Mouse (Mus musculus): ENCODE data around the gene Arhgef18. TPM values are rescaled to one million over a fixed set of nuclear protein-coding genes. Genes with fewer than 3 reads are reported as not detected.

The Arhgef18 gene
- polyA plus RNA-seq, 1 experiment = 67.7 TPM

DNA sequence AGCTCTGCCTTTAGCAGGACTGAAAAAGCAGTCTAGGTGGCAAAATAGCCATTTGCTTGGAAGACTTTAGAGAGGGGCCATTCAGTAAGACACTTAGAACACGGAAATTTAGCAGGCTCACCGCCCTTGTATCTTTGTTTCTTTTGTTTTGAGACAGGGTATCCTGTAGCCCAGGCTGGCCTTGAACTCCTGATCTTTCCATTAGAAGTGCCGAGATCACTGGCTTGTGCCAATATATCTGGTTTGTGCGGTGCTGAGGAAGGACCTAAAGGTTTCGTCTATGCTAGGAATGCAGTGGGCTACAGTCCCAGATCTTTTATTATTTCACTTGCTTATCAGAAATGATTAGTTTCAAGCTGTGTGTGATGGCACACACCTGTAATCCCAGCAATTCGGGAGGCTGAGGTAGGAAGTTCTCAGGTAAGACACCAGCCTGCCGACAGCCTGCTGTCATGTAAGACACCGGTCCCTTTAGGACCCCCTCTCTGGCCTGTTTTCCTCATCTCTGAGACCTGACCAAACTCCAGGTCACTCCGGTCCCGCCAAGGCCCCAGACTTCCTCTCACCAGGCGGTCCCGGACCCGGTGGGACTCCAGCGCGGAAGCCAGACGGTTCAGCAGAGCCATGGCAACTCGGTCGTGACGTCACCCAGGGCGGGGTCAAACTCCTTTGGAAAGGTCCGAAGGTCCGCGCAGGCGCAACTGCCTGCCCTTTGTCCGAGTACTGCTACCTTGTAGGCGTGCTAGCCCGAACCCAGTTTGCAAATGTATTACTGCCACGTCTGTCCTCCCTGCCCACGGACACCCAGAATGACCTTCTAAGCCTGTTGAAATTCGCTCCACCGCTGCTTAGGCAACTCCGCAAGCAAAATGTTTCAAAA lies 74.4 kb downstream of the Arhgef18 start, which contains the start of gene Pex11g:
Gene Pex11g, minus strand, starts transcription at position 675 of the 880 bp plus-strand sequence.
- TF ChIP-seq CTCF (IDR thresholded peaks at IDR 0.05; ENCODE audit: low read depth, low read length) = no peak
- TF ChIP-seq POLR2A (IDR thresholded peaks at IDR 0.05; ENCODE audit: insufficient read depth, low read length) = peak; percentile 82
- TF ChIP-seq EP300 (IDR thresholded peaks at IDR 0.05; ENCODE audit: insufficient read depth, low read depth, low read length) = 0 out of 2 replicates have a peak, but pooled peaks have one; percentile 37
- Histone ChIP-seq H3K27ac (ENCODE audit: insufficient read depth, low read length) (no peak within 1 kb of the TSS), H3K27me3 (ENCODE audit: control insufficient read depth, insufficient read depth, low read length, poor library complexity, severe bottlenecking) (no peaks in the 10 kb centered on the region), H3K4me1 (ENCODE audit: control insufficient read depth, insufficient read depth, low read length) (no peaks in the 10 kb centered on the region), H3K9ac (ENCODE audit: low read depth, poor library complexity, severe bottlenecking) (peak within 1 kb of the TSS; percentile 69), H3K9me3 (replicated peaks; ENCODE audit: control insufficient read depth, insufficient read depth, low read length, poor library complexity, severe bottlenecking) (no peaks in the 10 kb centered on the region), H3K4me3 (ENCODE audit: low read depth, low read length) (peak within 1 kb of the TSS; percentile 75), H3K36me3 (ENCODE audit: control insufficient read depth, insufficient read depth, low read length, poor library complexity, severe bottlenecking) (no peaks in the 10 kb centered on the region)

DNA sequence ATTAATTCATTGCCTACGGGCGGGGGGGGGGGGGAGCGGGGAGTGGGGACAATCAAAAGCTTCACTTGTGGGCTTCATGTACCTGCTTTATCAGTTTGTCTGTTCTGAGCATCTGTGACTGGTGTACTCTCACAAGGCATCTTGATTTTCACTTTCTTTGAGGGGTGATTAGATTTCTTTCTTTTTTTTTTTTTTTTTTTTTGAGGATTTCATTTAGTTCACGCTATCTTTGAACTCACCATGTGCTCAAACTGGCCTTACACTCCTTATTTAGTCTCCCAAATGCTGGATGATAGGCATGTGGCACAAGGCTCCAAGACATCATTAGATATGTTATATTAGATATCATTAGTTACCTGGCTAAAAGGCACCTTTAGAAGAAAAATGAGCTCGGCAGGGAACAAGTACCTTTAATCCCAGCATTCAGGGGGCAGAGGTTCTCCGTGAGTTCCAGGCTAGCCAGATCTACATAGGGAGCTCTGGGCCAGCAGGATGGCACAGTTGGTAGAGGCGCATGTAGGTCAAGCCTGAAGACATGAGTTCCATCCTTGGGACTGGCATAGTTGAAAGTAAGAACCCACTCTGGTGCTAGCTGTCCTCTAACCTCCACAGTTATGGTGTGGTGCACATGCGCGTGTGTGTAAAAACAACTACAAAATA lies 75.2 kb downstream of the Arhgef18 start:
- Histone ChIP-seq H3K9me3 (replicated peaks; ENCODE audit: control insufficient read depth, insufficient read depth, low read length, poor library complexity, severe bottlenecking) (no peaks in the 10 kb centered on the region), H3K4me1 (ENCODE audit: control insufficient read depth, insufficient read depth, low read length) (no peaks in the 10 kb centered on the region), H3K4me3 (ENCODE audit: low read depth, low read length) (peak overlapping the region; percentile 75), H3K27me3 (ENCODE audit: control insufficient read depth, insufficient read depth, low read length, poor library complexity, severe bottlenecking) (no peaks in the 10 kb centered on the region), H3K9ac (ENCODE audit: low read depth, poor library complexity, severe bottlenecking) (peak overlapping the region; percentile 69), H3K36me3 (ENCODE audit: control insufficient read depth, insufficient read depth, low read length, poor library complexity, severe bottlenecking) (no peaks in the 10 kb centered on the region), H3K27ac (ENCODE audit: insufficient read depth, low read length) (no peak overlapping the region)
- TF ChIP-seq POLR2A (IDR thresholded peaks at IDR 0.05; ENCODE audit: insufficient read depth, low read length) (no peak), CTCF (IDR thresholded peaks at IDR 0.05; ENCODE audit: low read depth, low read length) (no peak)

DNA sequence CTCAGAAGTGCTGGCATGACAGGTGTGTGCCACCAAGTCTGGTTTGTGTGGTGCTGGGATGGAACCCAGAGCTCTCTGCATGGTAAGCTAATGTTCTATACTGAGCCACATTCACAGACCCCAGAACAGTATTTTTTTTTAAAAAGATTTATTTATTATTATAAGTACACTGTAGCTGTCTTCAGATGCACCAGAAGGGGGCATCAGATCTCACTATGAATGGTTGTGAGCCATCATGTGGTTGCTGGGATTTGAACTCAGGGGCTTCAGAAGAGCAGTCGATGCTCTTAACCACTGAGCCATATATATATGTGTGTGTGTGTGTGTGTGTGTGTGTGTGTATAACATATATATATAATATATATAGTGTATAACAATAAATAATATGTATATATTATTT lies 76.0 kb downstream of the Arhgef18 start:
- no peak overlapping the region for H3K4me3 ChIP-seq (ENCODE audit: low read depth, low read length)
- H3K27me3 ChIP-seq (ENCODE audit: control insufficient read depth, insufficient read depth, low read length, poor library complexity, severe bottlenecking) = no peaks in the 10 kb centered on the region
- no peak overlapping the region for H3K9ac ChIP-seq (ENCODE audit: low read depth, poor library complexity, severe bottlenecking)
- no peaks in the 10 kb centered on the region for H3K4me1 ChIP-seq (ENCODE audit: control insufficient read depth, insufficient read depth, low read length)
- H3K36me3 ChIP-seq (ENCODE audit: control insufficient read depth, insufficient read depth, low read length, poor library complexity, severe bottlenecking) = no peaks in the 10 kb centered on the region
- no peaks in the 10 kb centered on the region for H3K9me3 ChIP-seq (replicated peaks; ENCODE audit: control insufficient read depth, insufficient read depth, low read length, poor library complexity, severe bottlenecking)
- no peak overlapping the region for H3K27ac ChIP-seq (ENCODE audit: insufficient read depth, low read length)
- TF ChIP-seq EP300 (IDR thresholded peaks at IDR 0.05; ENCODE audit: insufficient read depth, low read depth, low read length) (no peak), CTCF (IDR thresholded peaks at IDR 0.05; ENCODE audit: low read depth, low read length) (no peak), POLR2A (IDR thresholded peaks at IDR 0.05; ENCODE audit: insufficient read depth, low read length) (no peak)

DNA sequence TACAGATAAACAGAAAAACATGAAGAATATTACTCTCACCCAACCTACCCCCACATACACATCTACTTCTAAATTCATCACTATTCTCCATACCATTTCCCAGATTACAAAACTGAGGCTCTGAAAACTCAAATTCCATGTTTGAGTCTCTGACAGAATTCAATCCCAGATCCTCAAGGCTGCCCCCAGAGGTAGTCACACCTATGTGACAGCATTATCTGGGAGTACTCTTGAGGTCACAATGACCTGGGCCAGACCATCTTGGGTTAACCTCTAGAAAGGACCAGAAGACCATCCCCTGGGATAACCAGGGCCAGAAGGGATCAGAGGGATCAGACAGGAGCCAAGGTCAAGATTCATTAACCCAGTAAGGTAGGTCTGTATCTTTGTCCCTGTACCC lies 77.8 kb downstream of the Arhgef18 start, which contains the start of gene Tex45:
Gene Tex45, plus strand, starts transcription at position 301 of the 400 bp plus-strand sequence.
- TF ChIP-seq EP300 (IDR thresholded peaks at IDR 0.05; ENCODE audit: insufficient read depth, low read depth, low read length) (no peak), CTCF (IDR thresholded peaks at IDR 0.05; ENCODE audit: low read depth, low read length) (no peak), POLR2A (IDR thresholded peaks at IDR 0.05; ENCODE audit: insufficient read depth, low read length) (no peak)

DNA sequence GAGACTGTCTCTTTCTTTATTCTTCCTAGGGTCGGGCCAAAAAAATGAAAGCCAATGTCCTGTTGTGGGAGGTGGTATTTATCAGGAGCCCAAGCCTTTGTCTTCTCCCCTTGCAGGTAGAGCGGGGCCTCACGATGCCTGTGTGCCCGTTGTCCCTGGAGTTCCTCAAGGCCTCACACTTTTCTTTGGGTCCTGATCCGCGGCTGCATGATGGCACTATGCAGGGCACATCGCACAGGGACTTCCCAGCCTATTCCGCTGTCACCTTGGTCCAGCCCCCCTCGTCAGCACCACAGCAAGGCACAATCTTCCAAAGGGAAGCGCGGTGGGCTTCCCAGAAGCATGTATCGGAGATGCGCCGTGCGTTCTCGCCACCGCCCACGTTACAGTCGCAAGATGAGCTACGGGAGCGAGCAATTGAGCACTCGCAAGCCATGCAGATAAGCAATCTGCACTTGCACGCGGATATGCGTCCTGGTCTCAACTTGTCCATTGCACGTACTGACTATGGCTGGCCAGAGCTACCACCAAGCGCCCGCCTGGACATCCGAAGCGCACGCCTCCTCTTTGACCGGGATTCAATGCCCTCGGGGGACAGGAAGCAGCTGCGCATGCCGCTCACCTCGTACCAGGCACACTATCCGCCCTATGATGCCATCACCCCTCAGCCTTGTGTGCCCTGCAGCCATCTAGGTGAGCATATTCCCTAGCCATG lies 83.1 kb downstream of the Arhgef18 start:
- Histone ChIP-seq H3K27me3 (ENCODE audit: control insufficient read depth, insufficient read depth, low read length, poor library complexity, severe bottlenecking) (no peaks in the 10 kb centered on the region), H3K27ac (ENCODE audit: insufficient read depth, low read length) (no peak overlapping the region), H3K9ac (ENCODE audit: low read depth, poor library complexity, severe bottlenecking) (peak overlapping the region; percentile 11), H3K9me3 (replicated peaks; ENCODE audit: control insufficient read depth, insufficient read depth, low read length, poor library complexity, severe bottlenecking) (no peaks in the 10 kb centered on the region), H3K4me3 (ENCODE audit: low read depth, low read length) (peak overlapping the region; percentile 73), H3K4me1 (ENCODE audit: control insufficient read depth, insufficient read depth, low read length) (no peaks in the 10 kb centered on the region), H3K36me3 (ENCODE audit: control insufficient read depth, insufficient read depth, low read length, poor library complexity, severe bottlenecking) (no peaks in the 10 kb centered on the region)
- no peak for TF ChIP-seq CTCF (IDR thresholded peaks at IDR 0.05; ENCODE audit: low read depth, low read length)

More for the DNA sequence above, 77.8 kb downstream of the Arhgef18 start, which contains the start of gene Tex45:
- H3K36me3 ChIP-seq (ENCODE audit: control insufficient read depth, insufficient read depth, low read length, poor library complexity, severe bottlenecking) = no peaks in the 10 kb centered on the region
- H3K4me3 ChIP-seq (ENCODE audit: low read depth, low read length) = no peak within 1 kb of the TSS
- H3K9me3 ChIP-seq (replicated peaks; ENCODE audit: control insufficient read depth, insufficient read depth, low read length, poor library complexity, severe bottlenecking) = no peaks in the 10 kb centered on the region
- H3K27ac ChIP-seq (ENCODE audit: insufficient read depth, low read length) = no peak within 1 kb of the TSS
- H3K4me1 ChIP-seq (ENCODE audit: control insufficient read depth, insufficient read depth, low read length) = no peaks in the 10 kb centered on the region
- H3K27me3 ChIP-seq (ENCODE audit: control insufficient read depth, insufficient read depth, low read length, poor library complexity, severe bottlenecking) = no peaks in the 10 kb centered on the region
- no peak within 1 kb of the TSS for H3K9ac ChIP-seq (ENCODE audit: low read depth, poor library complexity, severe bottlenecking)
